Mouse (Mus musculus): ENCODE results near the gene Ctdsp1.

GRCm38 (mm10) chr1:74353453-74354229 lies 37.7 kb upstream of the Ctdsp1 start:
- no peak for TF ChIP-seq CTCF (IDR thresholded peaks at IDR 0.05; ENCODE audit: low read depth, low read length)
- TF ChIP-seq POLR2AphosphoS5 (IDR thresholded peaks at IDR 0.05; ENCODE audit: insufficient replicate concordance, low read depth, low read length), result no peak
- no peak for TF ChIP-seq GATA1 (IDR thresholded peaks at IDR 0.05; ENCODE audit: borderline replicate concordance, low read length)
- no peak for TF ChIP-seq TAL1 (conservative IDR thresholded peaks at IDR 0.05; ENCODE audit: low read depth, low read length)
- no peak for TF ChIP-seq GATA2 (IDR thresholded peaks at IDR 0.05; ENCODE audit: borderline replicate concordance, low read depth, low read length)
